Mouse (Mus musculus): ENCODE results near the gene Oaz1.

The Oaz1 gene

GRCm38 (mm10) chr10:80855749-80856073, 29.3 kb downstream of the Oaz1 start:
- DNase-seq = no peak

GRCm38 (mm10) chr10:80856267-80856666, 29.8 kb downstream of the Oaz1 start:
- no peak for DNase-seq

- no peak for DNase-seq
Measured at GRCm38 (mm10) chr10:80856908-80857307, 30.5 kb downstream of the Oaz1 start.

GRCm38 (mm10) chr10:80857386-80857785, 30.9 kb downstream of the Oaz1 start:
- DNase-seq = peak; percentile 80

- no peak for DNase-seq
Measured at GRCm38 (mm10) chr10:80857848-80858247, 31.4 kb downstream of the Oaz1 start.

GRCm38 (mm10) chr10:80858350-80858935, 32.0 kb downstream of the Oaz1 start:
- no peak for DNase-seq

- no peak for DNase-seq
Measured at GRCm38 (mm10) chr10:80862305-80862704, 35.8 kb downstream of the Oaz1 start.

GRCm38 (mm10) chr10:80864446-80864845, 38.0 kb downstream of the Oaz1 start:
- DNase-seq = no peak

- DNase-seq = no peak
Measured at GRCm38 (mm10) chr10:80870993-80871392, 44.5 kb downstream of the Oaz1 start.

- DNase-seq = no peak
Measured at GRCm38 (mm10) chr10:80871581-80871980, 45.1 kb downstream of the Oaz1 start, which contains the start of gene Tmprss9. Tmprss9 (plus strand) TSS chr10:80871848.

- no peak for DNase-seq
Measured at GRCm38 (mm10) chr10:80874035-80874434, 47.6 kb downstream of the Oaz1 start.

GRCm38 (mm10) chr10:80876028-80876427, 49.6 kb downstream of the Oaz1 start:
- no peak for DNase-seq

GRCm38 (mm10) chr10:80876594-80876993, 50.1 kb downstream of the Oaz1 start:
- no peak for DNase-seq
